Mouse (Mus musculus) layer of hippocampus, adult 11-12 months (tissue): ENCODE data around the gene Gm20532.

Source experiments
- DNase-seq: peaks from one replicate; pipeline ENCODE4 v3.0.0; 2022; ENCODE audit warnings: low spot score

The Gm20532 gene

GRCm38 (mm10) chr2:26573807-26574206 is 12.6 kb upstream of the Gm20532 start:
- DNase-seq = no peak

DNA sequence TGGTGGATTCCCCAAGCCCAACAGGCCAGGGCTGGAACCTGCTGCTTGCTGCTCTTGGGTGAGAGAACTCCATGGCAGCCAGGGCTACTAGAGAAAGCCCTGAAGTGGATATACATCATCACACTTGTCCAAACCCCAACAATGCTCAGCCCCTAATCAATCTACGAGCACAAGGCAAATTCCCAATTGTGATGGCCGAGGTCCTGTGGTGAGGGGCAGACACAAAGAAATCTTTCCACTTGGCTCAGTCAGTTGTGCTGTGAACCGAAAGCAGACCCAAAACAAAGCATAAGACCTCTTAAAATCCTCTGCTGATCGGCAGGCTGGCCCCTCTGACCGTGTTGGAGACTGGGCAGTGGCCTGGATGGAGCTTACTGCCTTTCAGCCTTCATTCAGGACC is 11.6 kb upstream of the Gm20532 start:
- no peak for DNase-seq

DNA sequence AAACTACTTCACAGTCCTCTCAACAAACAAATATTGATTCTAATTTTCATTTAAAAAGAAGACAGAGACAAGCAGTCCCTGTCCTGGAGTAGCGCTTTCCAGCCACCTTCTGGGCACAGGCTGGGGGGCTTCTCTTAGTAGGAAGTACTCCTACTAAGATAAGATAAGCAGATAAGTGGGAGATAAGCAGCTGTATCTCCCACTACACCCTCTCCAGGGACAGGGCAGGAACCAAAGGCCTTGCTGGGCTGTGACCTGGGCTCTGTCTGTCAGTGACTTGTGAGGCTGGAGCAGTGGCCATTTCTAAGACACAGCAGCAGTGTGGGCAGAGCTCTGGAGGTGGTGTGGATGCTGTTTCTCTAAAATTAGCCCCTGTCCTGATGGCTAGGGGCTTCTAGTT is 11.1 kb upstream of the Gm20532 start:
- DNase-seq = no peak

DNA sequence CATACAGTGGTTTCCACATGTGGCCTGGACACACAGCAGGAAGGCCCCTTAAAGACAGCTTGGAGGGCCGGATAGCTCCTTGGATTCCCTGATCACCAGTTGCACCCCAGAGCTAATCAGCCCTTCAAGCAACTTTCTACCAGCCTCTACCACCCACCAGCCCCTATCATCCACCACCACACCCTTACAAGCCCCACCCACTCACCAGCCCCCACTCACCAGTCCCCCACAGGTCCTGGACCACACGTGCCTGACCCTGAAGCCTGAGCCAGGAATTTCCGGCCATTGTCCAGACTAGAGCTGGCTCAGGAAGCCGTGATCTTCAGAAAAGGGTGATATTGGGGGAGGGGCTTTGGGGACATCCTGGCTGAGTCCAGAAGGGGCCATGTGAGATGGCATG is 10.6 kb upstream of the Gm20532 start:
- no peak for DNase-seq

- DNase-seq = no peak
Measured at GRCm38 (mm10) chr2:26576462-26576861, 10.0 kb upstream of the Gm20532 start.

GRCm38 (mm10) chr2:26578369-26578768 is 8.1 kb upstream of the Gm20532 start:
- no peak for DNase-seq

DNA sequence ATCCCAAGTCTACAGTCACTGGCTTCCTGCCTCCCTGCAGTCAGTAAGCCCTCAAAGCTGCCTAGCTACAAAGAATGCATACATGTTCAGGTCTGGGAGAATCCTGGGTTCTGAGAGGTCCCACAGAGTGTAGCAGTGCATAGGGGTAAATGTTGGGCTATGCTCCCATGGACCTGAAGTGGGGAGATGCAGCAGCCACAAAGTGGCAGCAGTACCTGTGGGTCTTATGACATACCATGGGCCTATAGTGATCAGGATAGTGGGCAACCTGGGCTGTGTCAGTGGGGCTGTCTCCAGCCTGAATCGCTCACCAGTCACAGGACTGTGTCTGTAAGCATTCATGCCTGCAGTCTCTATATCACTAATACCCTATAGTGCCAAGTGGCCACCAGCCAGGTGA is 6.7 kb upstream of the Gm20532 start, which contains the start of gene Egfl7:
Egfl7 (plus strand) TSS at position 301 of the 400 bp plus-strand sequence.
- DNase-seq = no peak

- no peak for DNase-seq
Measured at GRCm38 (mm10) chr2:26580751-26581150, 5.7 kb upstream of the Gm20532 start.

- no peak for DNase-seq
Measured at GRCm38 (mm10) chr2:26582203-26582602, 4.2 kb upstream of the Gm20532 start.

DNA sequence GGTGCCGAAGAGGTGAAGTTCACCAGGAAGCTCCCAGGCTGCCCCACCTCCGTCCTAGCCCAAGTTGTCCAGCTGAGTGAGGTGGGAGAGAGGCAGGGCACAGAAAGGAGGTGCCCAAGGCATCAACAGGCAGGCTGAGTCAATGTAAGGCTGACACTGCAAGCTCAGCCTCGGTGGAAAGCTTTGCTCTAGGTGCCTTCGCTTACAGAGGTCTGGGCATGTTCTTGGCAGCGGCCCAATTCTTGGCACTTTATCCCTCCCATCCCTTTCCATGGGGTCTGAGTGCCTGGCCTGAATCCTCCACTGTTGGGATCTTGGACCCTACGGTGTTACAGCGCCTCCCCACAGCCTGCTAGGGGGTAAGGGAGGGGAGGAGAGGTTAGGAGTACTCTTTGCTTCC is 3.7 kb upstream of the Gm20532 start:
- DNase-seq = no peak

GRCm38 (mm10) chr2:26583640-26584039 is 2.8 kb upstream of the Gm20532 start:
- DNase-seq = no peak

DNA sequence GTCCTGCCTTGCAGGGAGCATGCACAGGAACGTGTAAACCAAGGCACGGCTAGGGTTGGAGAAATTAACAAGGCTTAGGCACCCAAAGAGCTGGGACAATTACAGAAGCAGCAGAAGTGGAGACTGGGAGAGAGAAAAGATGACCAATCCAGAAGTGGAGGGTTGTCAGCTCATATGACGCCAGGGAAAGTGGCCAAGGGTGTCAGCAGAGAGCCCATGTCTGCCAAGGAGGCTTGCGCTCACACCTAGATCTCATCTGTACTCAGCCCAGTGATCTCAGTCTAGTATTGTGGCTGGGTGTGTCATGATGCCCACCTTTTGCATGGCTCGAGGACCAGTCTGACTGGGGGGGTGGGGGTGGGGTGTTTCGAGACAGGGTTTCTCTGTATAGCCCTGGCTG is 726 bp upstream of the Gm20532 start:
- no peak for DNase-seq

GRCm38 (mm10) chr2:26587044-26587405 is 586 bp downstream of the Gm20532 start:
- no peak for DNase-seq

DNA sequence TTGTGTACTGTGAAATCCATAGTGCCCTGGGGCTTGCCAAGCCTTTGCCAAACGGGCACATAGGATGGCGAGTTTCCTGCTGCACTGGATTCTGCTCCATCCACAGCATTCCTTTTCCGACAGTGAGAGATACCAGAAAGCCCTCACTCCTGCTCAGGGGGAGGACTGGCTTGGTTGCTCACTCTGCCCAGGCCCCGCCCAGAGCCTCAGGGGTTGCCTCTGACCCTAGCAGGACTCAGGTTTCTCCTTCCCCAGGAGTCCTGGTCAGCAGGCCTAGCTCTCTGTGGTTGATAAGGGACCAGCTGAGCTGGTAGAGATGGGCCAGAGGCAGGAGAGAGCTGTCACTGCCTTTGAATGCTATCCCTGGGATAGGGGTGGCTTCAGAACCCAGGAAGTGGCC is 2.1 kb downstream of the Gm20532 start:
- no peak for DNase-seq

- DNase-seq = no peak
Measured at GRCm38 (mm10) chr2:26589284-26589683, 2.8 kb downstream of the Gm20532 start.

GRCm38 (mm10) chr2:26590282-26590681 is 3.8 kb downstream of the Gm20532 start:
- no peak for DNase-seq

GRCm38 (mm10) chr2:26590962-26591361 is 4.5 kb downstream of the Gm20532 start:
- no peak for DNase-seq

GRCm38 (mm10) chr2:26591416-26591815 is 5.0 kb downstream of the Gm20532 start:
- DNase-seq = no peak

DNA sequence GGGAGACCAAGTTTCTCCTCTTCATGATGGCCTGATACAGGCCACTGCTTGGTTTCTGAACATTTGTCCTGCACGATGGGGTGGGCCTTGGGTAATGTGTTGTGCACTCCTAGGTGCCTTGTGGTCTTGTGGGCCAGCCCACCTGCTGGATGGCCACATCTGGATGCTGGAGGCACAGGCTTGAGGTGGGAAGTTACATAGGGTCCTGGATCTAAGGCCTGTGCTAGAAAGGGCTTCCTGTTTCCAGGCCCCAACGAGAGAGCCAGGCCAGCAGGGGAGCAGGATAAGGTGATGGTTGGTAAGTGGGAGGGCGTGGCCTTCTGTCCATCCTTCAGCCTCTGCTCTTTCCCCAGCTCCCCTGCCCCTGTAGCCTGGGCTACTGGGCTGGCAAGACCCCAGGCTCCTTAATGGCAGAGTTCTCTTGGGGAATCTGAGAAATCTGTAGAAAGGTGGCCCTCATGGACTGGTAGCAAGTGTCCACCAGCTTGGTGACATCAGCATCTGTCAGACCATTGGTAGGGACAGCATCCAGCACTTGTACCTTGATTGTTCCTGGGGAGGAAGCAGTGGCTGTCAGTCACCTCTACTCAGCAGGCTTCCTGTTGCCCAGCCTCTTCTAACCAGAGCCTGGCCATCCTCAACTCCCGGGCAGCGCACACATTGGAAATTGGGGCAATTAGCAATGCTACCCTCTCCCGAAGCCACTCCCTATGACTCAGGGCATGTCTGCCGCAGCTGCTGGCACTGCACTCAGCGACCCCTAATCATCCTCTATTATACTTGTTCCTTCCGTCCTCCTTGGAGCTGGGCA is 7.0 kb downstream of the Gm20532 start:
- no peak for DNase-seq

DNA sequence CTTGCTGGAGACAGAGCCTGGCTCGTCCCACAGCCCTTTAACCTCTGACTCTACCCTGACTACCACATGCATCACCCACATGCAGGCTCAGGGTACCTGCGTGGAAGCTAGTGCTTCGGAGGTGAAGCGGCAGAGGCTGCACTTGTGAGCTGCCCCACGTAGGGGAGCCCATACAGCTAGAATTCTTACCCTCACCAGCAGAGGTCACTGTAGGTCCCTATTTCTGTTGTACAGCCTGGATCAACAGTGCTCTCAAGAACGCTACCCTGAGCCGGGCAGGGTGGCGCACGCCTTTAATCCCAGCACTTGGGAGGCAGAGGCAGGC is 7.5 kb downstream of the Gm20532 start:
- peak; percentile 28 for DNase-seq

- no peak for DNase-seq
Measured at GRCm38 (mm10) chr2:26594461-26594933, 8.1 kb downstream of the Gm20532 start.

- no peak for DNase-seq
Measured at GRCm38 (mm10) chr2:26594934-26595724, 8.7 kb downstream of the Gm20532 start.

DNA sequence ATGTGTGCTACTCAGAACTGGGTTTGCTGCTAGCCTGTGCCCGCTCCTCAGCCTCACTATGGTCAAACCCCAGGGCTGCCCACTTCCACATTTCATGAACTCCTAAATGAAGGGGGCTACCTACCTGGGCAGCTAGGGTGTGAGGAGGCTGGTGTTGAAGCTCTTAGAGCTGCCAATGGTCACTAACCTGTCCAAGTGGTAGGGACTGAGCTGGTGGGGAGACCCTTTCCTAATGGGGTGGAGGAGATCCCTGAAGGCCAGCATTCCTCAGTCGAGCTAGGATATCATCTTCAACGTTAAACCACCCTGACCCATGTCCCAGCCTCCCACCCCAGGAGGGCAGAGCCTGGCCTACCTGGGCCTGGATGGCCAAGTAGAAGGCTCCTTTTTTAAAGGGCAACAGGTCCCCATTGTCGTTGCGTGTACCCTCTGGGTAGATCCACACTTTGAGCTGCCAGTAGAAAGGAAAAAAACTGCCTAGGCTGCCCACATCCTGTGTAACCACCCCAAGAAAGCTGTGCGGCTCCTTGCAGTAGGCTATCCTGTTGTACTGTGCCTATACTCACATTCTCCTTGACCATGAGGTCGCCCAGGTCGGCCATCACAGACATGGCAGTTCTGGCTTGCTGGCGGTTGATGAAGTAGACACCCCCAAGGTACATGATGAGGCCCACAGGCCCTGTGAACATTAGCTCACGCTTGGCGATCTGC is 9.4 kb downstream of the Gm20532 start:
- no peak for DNase-seq
